Mouse (Mus musculus): ENCODE measurements at regions not wholly inside any gene's neighbourhood (a gene's known extent, or its start where the extent isn't known, plus 50 kb on each side); places are given as distances from the start of the nearest gene placed in this dataset.
A peak's percentile ranks its signal among the peaks of the same experiment; 100 is the strongest.

- DNase-seq (ENCODE audit: low spot score) = no peak
- intact Hi-C loops (cut with DNase I) = no loop called here
Observed at GRCm38 (mm10) chr11:24370861-24371686, 293.2 kb downstream of the Bcl11a start.

GRCm38 (mm10) chr11:24371687-24371950, 293.8 kb downstream of the Bcl11a start:
- intact Hi-C loops (cut with DNase I) = no loop called here
- no peak for DNase-seq (ENCODE audit: low spot score)

- DNase-seq (ENCODE audit: low spot score) = peak; percentile 37
- intact Hi-C loops (cut with DNase I) = no loop called here
Observed at GRCm38 (mm10) chr11:24371963-24372362, 294.1 kb downstream of the Bcl11a start.

GRCm38 (mm10) chr11:24372616-24373015, 294.8 kb downstream of the Bcl11a start:
- intact Hi-C loops (cut with DNase I) = no loop called here
- DNase-seq (ENCODE audit: low spot score) = no peak

GRCm38 (mm10) chr11:24373301-24373700, 295.4 kb downstream of the Bcl11a start:
- DNase-seq (ENCODE audit: low spot score) = no peak
- intact Hi-C loops (cut with DNase I) = no loop called here

GRCm38 (mm10) chr11:24377530-24377929, 299.7 kb downstream of the Bcl11a start:
- DNase-seq (ENCODE audit: low spot score) = no peak
- intact Hi-C loops (cut with DNase I) = no loop called here

- no peak for DNase-seq (ENCODE audit: low spot score)
- intact Hi-C loops (cut with DNase I) = no loop called here
Observed at GRCm38 (mm10) chr11:24390578-24390977, 312.7 kb downstream of the Bcl11a start.

GRCm38 (mm10) chr11:24391385-24391784, 313.5 kb downstream of the Bcl11a start:
- DNase-seq (ENCODE audit: low spot score) = no peak
- intact Hi-C loops (cut with DNase I) = no loop called here

GRCm38 (mm10) chr11:24395478-24395877, 317.6 kb downstream of the Bcl11a start:
- intact Hi-C loops (cut with DNase I) = no loop called here
- no peak for DNase-seq (ENCODE audit: low spot score)

- intact Hi-C loops (cut with DNase I) = no loop called here
- DNase-seq (ENCODE audit: low spot score) = no peak
Observed at GRCm38 (mm10) chr11:24396911-24397310, 319.1 kb downstream of the Bcl11a start.

GRCm38 (mm10) chr11:24397710-24398109, 319.9 kb downstream of the Bcl11a start:
- DNase-seq (ENCODE audit: low spot score) = no peak
- intact Hi-C loops (cut with DNase I) = no loop called here

- DNase-seq (ENCODE audit: low spot score) = no peak
- intact Hi-C loops (cut with DNase I) = no loop called here
Observed at GRCm38 (mm10) chr11:24401151-24401550, 323.3 kb downstream of the Bcl11a start.

- DNase-seq (ENCODE audit: low spot score) = no peak
- intact Hi-C loops (cut with DNase I) = no loop called here
Observed at GRCm38 (mm10) chr11:24402127-24402526, 324.3 kb downstream of the Bcl11a start.

GRCm38 (mm10) chr11:24414804-24415203, 336.9 kb downstream of the Bcl11a start:
- DNase-seq (ENCODE audit: low spot score) = no peak
- intact Hi-C loops (cut with DNase I) = loop anchor here (2.0 kb wide), 1 partner anchor 886 kb away; no protein-coding TSS in a partner anchor

- intact Hi-C loops (cut with DNase I) = no loop called here
- no peak for DNase-seq (ENCODE audit: low spot score)
Observed at GRCm38 (mm10) chr11:24422066-24422775, 344.4 kb downstream of the Bcl11a start.

- no peak for DNase-seq (ENCODE audit: low spot score)
- intact Hi-C loops (cut with DNase I) = no loop called here
Observed at GRCm38 (mm10) chr11:24423278-24423677, 345.4 kb downstream of the Bcl11a start.

GRCm38 (mm10) chr11:24426995-24427883, 349.4 kb downstream of the Bcl11a start:
- intact Hi-C loops (cut with DNase I) = no loop called here
- DNase-seq (ENCODE audit: low spot score) = no peak

- intact Hi-C loops (cut with DNase I) = no loop called here
- DNase-seq (ENCODE audit: low spot score) = no peak
Observed at GRCm38 (mm10) chr11:24448608-24449007, 370.8 kb downstream of the Bcl11a start.

- DNase-seq (ENCODE audit: low spot score) = no peak
- intact Hi-C loops (cut with DNase I) = no loop called here
Observed at GRCm38 (mm10) chr11:24452267-24452666, 374.4 kb downstream of the Bcl11a start.

GRCm38 (mm10) chr11:24464642-24465041, 386.8 kb downstream of the Bcl11a start:
- intact Hi-C loops (cut with DNase I) = no loop called here
- no peak for DNase-seq (ENCODE audit: low spot score)

- intact Hi-C loops (cut with DNase I) = no loop called here
- DNase-seq (ENCODE audit: low spot score) = no peak
Observed at GRCm38 (mm10) chr11:24467458-24467857, 389.6 kb downstream of the Bcl11a start.
